Mouse (Mus musculus) limb, embryonic 14.5 days (tissue): ENCODE results near the gene Zmiz1. TPM values are rescaled to one million over a fixed set of nuclear protein-coding genes. Genes with fewer than 3 reads are reported as not detected.

Experiments
- ATAC-seq: fragments of 200-750 bp; cut with Nextera tagmentation; 2 replicates; pipeline ENCODE4 v1.8.0; 2017; ENCODE audit warnings: low read depth, moderate number of reproducible peaks, moderate TSS enrichment; ENCODE audit not compliant: low FRiP score
- DNase-seq: peaks from one replicate; pipeline ENCODE4 v3.0.0-alpha.2; 2015; ENCODE audit warnings: low spot score
- H3K27ac ChIP-seq: fragments of 300-500 bp; sonication (generic); replicated peaks from 2 replicates; pipeline ENCODE4 v1.5.1; 2014; ENCODE audit warnings: low read depth, mild to moderate bottlenecking, low read length, moderate library complexity, mixed read lengths
- H3K27me3 ChIP-seq: fragments of 300-500 bp; sonication (generic); 2 replicates; pipeline ENCODE4 v1.6.1; 2014; ENCODE audit warnings: low read length, mixed read lengths; ENCODE audit not compliant: control insufficient read depth, insufficient read depth
- H3K36me3 ChIP-seq: fragments of 300-500 bp; sonication (generic); 2 replicates; pipeline ENCODE4 v1.6.1; 2014; ENCODE audit warnings: mild to moderate bottlenecking, low read length, moderate library complexity, mixed read lengths; ENCODE audit not compliant: control insufficient read depth, insufficient read depth
- H3K4me1 ChIP-seq: fragments of 300-500 bp; sonication (generic); 2 replicates; pipeline ENCODE4 v1.6.1; 2014; ENCODE audit warnings: antibody characterized with exemption, low read length, mixed read lengths; ENCODE audit not compliant: control insufficient read depth, insufficient read depth
- H3K4me2 ChIP-seq: fragments of 300-500 bp; sonication (generic); replicated peaks from 2 replicates; pipeline ENCODE4 v1.6.1; 2014; ENCODE audit warnings: low read depth, mild to moderate bottlenecking, low read length, moderate library complexity; ENCODE audit not compliant: severe bottlenecking
- H3K4me3 ChIP-seq: fragments of 300-500 bp; sonication (generic); replicated peaks from 2 replicates; pipeline ENCODE4 v1.5.1; 2014; ENCODE audit warnings: low read length
- H3K9ac ChIP-seq: fragments of 300-500 bp; sonication (generic); 2 replicates; pipeline ENCODE4 v1.6.1; 2014; ENCODE audit warnings: mild to moderate bottlenecking, low read depth, low read length, moderate library complexity; ENCODE audit not compliant: severe bottlenecking
- H3K9me3 ChIP-seq: fragments of 300-500 bp; sonication (generic); 2 replicates; pipeline ENCODE4 v1.6.1; 2016; ENCODE audit warnings: low read length; ENCODE audit not compliant: control insufficient read depth
- POLR2A ChIP-seq: fragments of 200-500 bp; IDR thresholded peaks from 2 replicates; pipeline ENCODE4 v1.8.0; 2012; ENCODE audit warnings: inconsistent platforms, mild to moderate bottlenecking, moderate library complexity, borderline replicate concordance; ENCODE audit not compliant: insufficient read depth, insufficient read length; ENCODE audit errors: extremely low read depth
- WGBS: fragments of 180-500 bp; shearing (Covaris S2); extraction: QIAGEN DNeasy Blood & Tissue Kit; methylation state at CpG from one replicate; pipeline ENCODE4 v1.1.7; 2014; 5-methylcytosine and 5-hydroxymethylcytosine counted together
- polyA plus RNA-seq, 2 experiments: library from polyadenylated mRNA; depleted of rRNA in 1 of 2; stranded (reverse) in 1 of 2; unstranded in 1 of 2; fragments of >200 nt; fragmentation: Nextera tagmentation in 1 of 2; extraction: Ambion mirVana in 1 of 2; gene quantifications; 2 replicates each; pipeline versions ENCODE4 v1.2.1 to v1.2.3; 2012 to 2014

Gene Zmiz1
- polyA plus RNA-seq, 2 experiments: 61.8 to 81.2 TPM

DNA sequence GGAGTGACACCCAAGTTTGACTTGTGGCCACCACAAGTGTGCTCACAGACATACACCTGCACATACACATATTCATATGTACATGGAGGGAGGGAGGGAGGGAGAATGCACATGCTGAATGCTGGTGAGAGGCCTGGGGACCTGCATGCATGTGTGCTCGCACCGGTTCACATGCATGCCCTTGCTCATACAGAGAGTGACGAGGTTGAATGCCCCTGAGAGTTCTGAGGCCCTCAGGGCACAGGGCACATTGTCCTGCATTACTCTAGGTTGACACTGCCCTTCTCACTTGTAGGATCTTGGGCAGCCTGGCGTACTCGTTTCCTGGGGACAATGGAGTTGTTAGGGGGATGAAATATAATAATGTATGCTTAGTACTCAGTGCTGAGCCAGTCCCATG lies 23.4 kb downstream of the Zmiz1 start:
- H3K36me3 ChIP-seq: peaks cover 23% of the 10 kb centered on the region
- ATAC-seq: no peak
- H3K9me3 ChIP-seq: no peaks in the 10 kb centered on the region
- no peak overlapping the region for H3K4me2 ChIP-seq
- H3K27ac ChIP-seq: no peak overlapping the region
- no peaks in the 10 kb centered on the region for H3K27me3 ChIP-seq
- H3K9ac ChIP-seq: no peak overlapping the region
- peaks cover 66% of the 10 kb centered on the region for H3K4me1 ChIP-seq
- H3K4me3 ChIP-seq: no peak overlapping the region
- TF ChIP-seq POLR2A: no peak
- DNase-seq: no peak
- WGBS: 72% methylated on average over 5 of the region's 5 CpGs

DNA sequence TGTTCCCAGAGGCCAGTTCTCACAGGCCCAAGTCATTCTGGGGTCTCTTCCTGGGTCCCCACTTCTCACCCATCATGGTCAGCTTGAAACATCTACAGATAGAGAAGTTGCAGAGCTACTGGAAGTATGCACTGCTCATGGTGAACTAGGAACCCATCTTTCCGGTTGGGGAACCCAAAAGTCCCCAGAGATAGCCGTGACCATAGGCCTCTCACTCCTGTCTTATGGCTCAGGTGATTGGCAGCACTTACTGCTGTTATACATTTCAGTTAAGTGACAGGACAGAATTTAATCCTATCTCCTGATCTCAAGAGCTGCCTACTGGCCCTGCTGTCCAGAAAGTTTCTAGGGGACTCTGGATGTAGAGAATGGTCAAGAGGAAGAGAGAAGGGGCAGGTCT lies 24.3 kb downstream of the Zmiz1 start:
- H3K9ac ChIP-seq: no peak overlapping the region
- ATAC-seq (no peak), DNase-seq (no peak)
- peaks cover 18% of the 10 kb centered on the region for H3K36me3 ChIP-seq
- no peak overlapping the region for H3K4me2 ChIP-seq
- TF ChIP-seq POLR2A: no peak
- no peak overlapping the region for H3K27ac ChIP-seq
- no peak overlapping the region for H3K4me3 ChIP-seq
- H3K9me3 ChIP-seq: no peaks in the 10 kb centered on the region
- WGBS: 83% methylated on average over 2 of the region's 2 CpGs
- H3K27me3 ChIP-seq: no peaks in the 10 kb centered on the region
- peaks cover 69% of the 10 kb centered on the region for H3K4me1 ChIP-seq

DNA sequence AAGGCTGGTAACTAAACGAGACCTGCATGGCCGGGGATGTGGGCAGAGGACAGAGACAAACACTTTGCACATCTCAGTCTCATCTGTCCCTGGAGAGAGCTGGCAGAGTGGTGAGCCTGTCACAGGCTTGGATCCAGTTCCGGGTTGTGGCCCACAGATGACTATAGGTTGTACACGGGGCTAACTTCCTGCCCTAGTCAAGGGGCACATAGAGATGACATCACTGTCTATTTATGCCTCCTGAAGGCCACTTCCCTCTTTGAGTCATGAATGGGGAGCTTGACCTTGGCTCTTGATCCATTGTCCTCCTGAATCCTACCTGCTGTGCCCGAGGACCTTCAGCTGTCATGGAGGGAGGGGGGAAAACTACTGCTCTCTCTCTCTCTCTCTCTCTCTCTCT lies 25.1 kb downstream of the Zmiz1 start:
- WGBS: 69% methylated on average over 5 of the region's 5 CpGs
- no peaks in the 10 kb centered on the region for H3K9me3 ChIP-seq

DNA sequence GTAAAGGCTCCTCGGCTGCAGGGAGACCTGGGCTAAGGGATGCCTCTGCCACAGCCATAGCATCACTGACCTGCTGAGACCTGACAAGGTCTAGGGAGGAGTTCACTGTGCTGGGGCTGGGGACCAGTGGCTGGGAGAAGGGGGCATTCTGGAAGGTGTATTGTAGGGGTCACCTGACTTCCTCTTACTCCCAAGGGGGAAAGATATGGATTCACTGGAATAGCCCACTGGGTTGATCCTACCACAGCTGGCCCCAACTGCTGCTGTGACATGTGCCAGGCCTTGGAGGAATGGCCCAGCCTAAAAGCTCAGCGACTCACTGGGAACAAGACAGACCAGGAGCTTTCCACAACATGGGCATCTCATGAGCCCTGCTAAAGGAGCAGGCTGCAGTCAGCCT lies 27.2 kb downstream of the Zmiz1 start:
- no peak overlapping the region for H3K9ac ChIP-seq
- peaks cover 64% of the 10 kb centered on the region for H3K4me1 ChIP-seq
- no peak overlapping the region for H3K4me3 ChIP-seq
- no peak for ATAC-seq
- H3K4me2 ChIP-seq: no peak overlapping the region
- no peak for TF ChIP-seq POLR2A
- DNase-seq: no peak
- H3K9me3 ChIP-seq: no peaks in the 10 kb centered on the region
- peaks cover 6% of the 10 kb centered on the region for H3K36me3 ChIP-seq
- no peak overlapping the region for H3K27ac ChIP-seq
- no peaks in the 10 kb centered on the region for H3K27me3 ChIP-seq
- 83% methylated on average over 2 of the region's 2 CpGs for WGBS

More for the DNA sequence above, 25.1 kb downstream of the Zmiz1 start:
- DNase-seq (no peak), ATAC-seq (no peak)
- Histone ChIP-seq H3K4me1 (peaks cover 71% of the 10 kb centered on the region), H3K4me3 (no peak overlapping the region), H3K4me2 (no peak overlapping the region), H3K9ac (no peak overlapping the region), H3K27me3 (no peaks in the 10 kb centered on the region), H3K27ac (no peak overlapping the region), H3K36me3 (peaks cover 11% of the 10 kb centered on the region)
- no peak for TF ChIP-seq POLR2A

DNA sequence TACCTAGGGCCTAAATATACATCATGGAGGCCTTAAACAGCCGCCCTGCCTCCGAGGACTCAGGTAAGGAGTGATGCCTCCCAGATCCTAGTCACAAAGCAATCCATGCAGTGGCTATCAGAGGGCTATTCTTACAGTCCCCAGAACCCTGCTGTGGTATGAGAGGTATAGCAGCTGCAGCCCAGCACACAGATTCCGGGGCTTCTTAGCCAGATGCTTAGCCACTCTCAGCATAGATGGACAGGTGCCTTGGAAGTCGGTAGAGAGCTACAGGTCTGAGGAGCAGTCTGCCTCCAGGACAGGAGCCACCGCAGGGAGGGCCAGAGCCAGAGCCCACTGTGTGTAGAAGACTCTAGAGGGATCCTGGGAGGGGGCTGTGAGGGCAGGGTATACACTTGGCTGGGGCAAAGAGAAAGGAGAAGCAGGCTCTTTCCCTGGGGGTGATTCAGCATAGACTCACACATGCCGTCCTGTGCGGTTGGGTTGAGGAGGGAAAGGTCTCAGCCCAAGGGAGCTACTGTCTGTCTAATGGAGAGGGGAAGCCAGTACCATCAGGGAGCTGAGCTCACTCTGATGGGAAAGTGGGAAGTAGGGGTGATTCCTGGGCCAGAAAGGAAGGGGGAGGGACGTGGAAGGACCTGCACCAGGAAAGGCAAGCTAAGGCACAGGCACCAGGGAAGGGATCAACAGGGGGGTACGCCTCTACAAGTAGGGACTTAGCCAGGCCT lies 27.9 kb downstream of the Zmiz1 start:
- no peak overlapping the region for H3K4me3 ChIP-seq
- DNase-seq (no peak), ATAC-seq (no peak; the same call in 1 of the 2 replicates)
- H3K9ac ChIP-seq: no peak overlapping the region
- H3K4me2 ChIP-seq: no peak overlapping the region
- TF ChIP-seq POLR2A: no peak
- 71% methylated on average over 9 of the region's 9 CpGs for WGBS
- H3K27ac ChIP-seq: no peak overlapping the region
- H3K9me3 ChIP-seq: no peaks in the 10 kb centered on the region
- no peaks in the 10 kb centered on the region for H3K27me3 ChIP-seq
- peaks cover 66% of the 10 kb centered on the region for H3K4me1 ChIP-seq
- peaks cover 6% of the 10 kb centered on the region; the same call in 1 of the 2 replicates for H3K36me3 ChIP-seq
